Mouse (Mus musculus) embryo, embryonic 11 days (tissue): Measurements from ENCODE around the gene Mafg.
A peak's percentile ranks its signal among the peaks of the same experiment; 100 is the strongest.
"Not testable (repeated sequence)": the region's sequence is repeated elsewhere in the genome, so short reads cannot be mapped to it uniquely, and the experiment has no call there.

Source experiments
- DNase-seq: peaks from one replicate; pipeline ENCODE4 v3.0.0-alpha.2; 2015

Mafg gene

DNA sequence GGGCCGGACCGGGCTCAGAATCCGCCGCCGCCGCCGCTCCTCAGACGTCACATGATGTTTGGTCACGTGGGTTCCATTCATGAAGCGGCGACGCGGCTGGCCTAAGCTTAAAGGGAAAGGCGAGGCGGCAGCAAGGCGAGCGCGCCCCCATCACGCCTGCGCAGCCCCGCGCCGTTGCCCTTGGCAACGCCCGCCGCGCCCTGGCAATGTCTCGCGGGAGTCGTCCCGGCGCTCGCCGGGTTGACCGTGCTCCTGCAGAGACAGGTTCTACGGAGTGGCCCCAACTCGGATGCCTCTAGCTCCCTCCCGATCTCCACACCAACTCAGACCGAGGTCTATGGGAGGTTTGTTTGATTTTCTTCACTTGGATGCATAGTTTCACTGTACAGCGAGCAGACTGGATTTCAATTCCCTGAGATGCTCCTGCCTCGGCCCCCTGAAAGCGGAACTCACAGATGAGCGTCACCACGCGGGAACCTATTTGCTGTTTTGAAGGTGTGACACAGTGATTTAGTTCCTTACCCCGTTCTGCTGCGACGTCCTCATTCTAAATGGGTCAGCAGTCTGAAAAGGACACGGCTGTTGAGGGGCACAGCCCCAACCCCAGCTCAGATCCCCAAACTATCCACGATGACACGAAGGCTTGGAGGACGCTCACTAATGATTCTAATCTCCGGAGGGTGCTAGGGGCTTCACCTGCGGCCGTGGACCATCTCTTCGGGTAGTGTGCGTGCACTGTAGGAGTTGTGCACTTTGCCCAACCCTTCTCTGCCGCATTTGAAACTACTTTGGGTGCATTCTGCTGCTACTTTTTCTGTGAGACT is at the start of gene Mafg:
Gene Mafg, minus strand, starts transcription at position 81 of the 824 bp plus-strand sequence.
- peak; percentile 99 for DNase-seq

DNA sequence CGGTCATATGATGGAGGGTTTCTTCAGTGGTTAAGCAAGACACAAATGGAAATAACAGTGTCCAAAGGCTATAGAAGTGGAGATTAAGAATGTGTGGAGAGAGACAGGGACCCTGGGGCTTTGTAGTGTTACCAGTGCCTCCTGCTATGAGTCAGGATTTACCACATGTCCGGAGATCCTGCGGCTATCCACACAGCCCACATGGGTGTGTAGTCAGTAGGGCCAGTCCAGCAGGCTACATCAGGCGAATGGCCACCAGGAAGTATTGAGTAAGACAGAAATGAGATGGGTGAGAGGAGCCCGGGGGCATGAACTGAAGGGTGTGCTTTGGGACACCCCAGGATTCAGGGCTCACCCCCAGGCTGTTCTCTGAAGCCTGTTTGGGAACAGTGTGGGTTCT is 49.3 kb upstream of the Mafg start:
- DNase-seq, result no peak

DNA sequence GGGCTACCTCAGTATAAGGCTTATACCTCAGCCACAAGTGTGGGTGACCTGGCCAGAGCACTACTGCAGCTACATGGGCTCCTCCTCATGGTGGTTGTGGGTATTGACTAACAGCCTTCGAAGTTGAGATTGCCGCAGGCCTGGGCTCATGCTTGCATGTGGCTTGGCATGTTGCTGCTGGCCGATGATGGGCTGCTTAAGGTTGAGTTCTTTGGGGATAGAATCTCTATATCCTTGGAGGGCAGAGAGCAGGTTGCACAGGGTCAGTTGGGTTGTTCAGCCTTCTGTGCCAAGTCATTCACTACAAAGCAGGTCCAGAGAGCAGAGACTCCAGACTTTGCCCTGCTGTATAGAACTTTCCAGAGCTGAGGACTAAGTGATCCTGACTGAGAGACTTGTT is 46.5 kb upstream of the Mafg start:
- peak; percentile 38 for DNase-seq

DNA sequence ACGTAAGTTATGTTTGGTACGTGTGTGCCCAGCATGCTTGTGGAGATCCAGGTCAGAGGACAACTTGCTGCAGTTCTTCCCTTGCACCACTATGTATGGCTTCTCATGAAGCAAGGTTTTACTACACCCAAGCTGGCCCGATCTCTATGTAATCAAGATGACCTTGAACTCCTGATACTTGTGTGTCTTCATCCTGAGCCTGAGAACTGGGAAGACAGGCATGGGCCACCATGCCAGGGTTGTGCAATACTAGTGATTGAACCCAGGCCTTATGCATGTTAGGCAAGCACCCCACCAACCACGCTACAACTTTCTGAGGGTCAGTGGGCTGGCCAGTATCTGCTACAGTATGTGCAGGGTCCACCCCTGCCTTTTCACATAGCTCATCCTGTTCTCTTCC is 43.6 kb upstream of the Mafg start:
- no peak for DNase-seq

DNA sequence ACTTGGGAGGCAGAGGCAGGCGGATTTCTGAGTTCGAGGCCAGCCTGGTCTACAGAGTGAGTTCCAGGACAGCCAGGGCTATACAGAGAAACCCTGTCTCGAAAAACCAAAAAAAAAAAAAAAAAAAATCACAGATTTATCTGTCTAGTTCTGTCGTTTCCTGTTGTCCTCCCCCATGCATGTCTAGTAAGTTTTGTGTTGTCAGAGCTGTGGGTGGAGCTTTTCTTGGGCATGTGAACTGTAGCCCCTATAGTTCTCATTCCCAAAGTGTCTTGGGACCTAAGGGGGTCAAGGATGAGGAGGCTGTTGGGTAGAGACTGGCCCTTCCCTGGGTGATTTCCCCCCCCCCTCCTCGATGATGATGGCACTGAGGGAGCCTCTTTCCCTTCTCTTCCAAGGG is 42.5 kb upstream of the Mafg start:
- not testable (repeated sequence) for DNase-seq

DNA sequence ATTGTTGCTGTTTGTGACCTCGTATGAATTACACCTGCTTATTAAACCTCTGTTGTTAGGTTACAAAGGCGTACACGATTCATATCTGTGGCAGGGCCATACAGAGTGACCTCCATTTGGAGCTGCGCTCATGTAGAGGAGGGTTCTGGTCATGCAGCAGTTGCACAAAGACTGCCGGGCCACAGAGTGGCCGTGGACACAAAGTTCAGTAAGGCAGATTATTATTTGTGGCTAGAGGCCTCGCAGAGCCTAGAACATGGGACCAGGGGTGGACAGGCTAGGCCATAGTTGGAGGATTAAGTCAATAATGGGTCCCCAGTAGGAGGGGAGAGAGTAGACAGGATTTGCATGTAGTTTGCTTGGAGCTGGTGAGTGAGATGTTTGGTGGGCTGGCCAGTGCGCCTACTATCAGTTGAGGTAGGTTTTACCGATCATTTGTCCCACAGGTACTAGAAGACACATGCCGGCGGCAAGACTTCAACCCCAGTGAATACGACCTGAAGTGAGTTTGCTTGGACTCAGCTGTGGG is 40.3 kb upstream of the Mafg start:
- no peak for DNase-seq

DNA sequence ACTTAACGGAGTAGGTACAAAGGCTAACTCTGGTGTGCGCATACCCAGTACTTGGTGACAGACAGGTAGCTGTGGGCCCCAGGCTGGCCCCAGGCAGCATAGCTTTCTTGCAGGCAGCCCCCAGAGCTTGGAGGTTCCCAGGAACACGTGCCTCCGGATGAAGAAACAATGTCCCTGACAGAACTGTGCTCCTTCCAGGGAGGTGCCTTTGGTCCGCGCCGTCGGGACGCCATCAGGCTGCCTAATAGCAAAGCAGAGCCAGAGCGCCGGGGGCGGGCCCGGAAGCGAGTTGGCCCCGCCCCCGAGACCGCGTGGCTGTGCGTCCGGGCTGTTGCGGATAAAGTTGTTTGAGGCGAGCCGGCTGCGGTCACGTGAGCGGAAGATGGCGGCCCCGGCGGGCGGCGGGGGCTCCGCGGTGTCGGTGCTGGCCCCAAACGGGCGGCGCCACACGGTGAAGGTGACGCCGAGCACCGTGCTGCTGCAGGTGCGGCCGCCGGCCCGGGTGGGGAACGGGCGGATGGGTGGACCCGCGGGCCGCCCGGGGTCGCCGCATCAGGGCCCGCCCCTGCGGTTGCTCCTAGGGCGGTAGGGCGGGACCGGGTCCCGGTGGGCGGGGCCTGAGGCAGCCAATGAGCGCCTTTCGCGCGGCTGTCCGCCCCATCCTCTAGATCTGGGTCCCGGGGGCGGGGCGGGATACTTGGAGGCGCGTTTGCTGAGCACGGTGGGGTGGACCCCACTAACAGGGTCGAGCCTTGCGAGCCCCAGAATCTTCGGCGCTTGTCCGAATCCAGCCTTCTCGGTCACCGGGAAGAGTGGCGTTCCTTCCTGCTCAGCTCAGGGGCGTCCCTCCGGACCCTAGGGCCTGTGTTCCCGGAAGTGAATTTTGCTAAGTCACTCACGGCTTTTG is 39.5 kb upstream of the Mafg start, which contains the start of gene Aspscr1:
Gene Aspscr1, plus strand, starts transcription at position 287 of the 907 bp plus-strand sequence.
- peak; percentile 98 for DNase-seq

DNA sequence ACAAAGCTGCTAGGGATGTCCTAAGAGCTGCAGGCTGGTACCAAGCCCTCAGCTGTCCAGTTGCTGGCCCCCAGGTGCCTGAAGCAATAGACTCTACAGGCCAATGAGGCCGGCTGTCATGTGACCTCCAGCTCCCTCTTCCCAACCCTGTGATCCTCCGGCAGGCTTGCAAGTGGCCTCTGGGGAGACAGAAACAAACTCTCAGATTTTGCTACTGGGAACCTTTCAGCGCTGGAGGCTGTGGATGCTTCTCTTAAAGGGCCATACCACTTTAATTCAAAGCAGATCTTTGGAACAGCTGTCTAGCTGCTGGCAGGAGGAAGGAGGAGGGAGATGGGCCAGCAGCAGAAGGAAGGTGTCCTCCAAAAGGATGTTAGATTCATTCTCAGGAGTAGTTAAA is 33.2 kb upstream of the Mafg start:
- DNase-seq, result peak; percentile 62

DNA sequence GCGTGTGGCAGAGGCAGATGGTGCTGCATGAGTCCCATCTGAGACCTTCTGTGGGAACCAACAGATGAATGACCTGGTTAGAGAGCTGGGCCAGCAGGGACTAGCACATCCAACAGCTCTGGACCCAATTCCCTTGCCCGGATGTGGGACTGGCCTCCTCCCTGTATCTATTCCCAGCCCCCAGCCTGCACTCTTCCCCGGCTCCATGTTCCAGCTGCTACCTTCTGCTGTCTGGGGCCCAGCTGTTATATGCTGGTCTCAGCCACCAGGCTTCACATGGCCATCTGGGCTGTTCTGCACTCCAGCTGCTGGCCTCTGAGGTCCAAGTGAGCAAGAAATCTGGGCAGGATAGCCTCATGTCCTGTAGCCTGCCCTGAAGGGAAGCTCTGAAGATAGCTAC is 32.0 kb upstream of the Mafg start:
- no peak for DNase-seq

DNA sequence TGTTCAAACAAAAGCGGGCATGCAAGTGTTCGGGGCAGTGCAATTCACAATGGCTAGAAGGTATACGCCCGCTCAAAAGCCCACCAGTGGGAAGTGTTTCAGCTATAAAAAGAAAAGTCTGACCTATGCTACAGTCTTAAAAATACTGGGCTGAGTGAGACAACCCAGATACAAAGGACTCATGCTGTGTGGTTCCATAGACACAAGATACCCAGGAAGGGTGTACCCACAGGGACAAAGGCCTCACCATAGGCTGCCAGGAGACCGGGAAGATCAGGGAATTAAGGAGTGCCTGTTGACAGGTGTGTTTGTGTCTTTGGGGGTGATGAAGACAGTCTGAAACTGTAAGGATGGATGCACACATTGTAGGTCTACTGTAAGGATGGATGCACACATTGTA is 30.3 kb upstream of the Mafg start:
- no peak for DNase-seq

DNA sequence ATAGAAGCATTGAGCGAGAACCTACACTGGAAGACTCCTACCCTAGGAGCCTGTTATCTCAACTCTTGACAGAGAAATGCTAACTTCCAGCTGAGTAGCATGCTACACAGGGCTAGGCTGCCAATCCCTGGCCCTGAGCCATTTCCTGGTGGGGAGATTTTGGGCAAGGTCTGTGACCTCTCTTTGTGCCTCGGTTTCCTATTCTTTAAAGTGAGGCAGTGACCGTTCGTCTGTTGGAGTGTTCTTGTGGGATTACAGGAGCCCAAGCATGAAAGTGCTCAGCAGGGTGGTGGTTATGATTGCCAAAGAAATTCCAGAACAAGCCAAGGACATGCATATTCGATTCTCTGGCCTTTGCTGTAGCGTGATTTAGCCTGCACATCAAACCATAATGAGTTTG is 29.4 kb upstream of the Mafg start:
- DNase-seq, result no peak

DNA sequence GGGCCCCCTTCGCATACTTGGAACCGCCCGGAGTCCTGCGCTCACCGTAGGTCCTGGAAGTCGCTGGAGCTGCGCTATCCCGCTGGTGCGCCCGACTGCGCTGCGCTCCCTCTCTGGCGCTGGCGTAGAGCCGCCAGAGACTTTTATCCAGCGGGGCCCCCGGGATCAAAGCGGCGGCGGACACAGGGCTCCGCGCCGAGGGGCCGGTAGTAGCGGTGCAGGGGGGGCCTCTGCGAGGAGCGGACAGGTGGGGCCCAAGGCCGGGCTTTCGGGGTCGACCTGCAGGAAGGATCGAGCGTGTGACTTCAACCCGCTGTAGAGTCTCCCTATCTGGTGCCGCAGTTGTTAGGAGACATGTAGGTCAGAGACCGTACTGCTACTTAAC is 27.7 kb upstream of the Mafg start, which contains the start of gene Notum:
Gene Notum, minus strand, starts transcription at position 100 of the 385 bp plus-strand sequence.
- no peak for DNase-seq

DNA sequence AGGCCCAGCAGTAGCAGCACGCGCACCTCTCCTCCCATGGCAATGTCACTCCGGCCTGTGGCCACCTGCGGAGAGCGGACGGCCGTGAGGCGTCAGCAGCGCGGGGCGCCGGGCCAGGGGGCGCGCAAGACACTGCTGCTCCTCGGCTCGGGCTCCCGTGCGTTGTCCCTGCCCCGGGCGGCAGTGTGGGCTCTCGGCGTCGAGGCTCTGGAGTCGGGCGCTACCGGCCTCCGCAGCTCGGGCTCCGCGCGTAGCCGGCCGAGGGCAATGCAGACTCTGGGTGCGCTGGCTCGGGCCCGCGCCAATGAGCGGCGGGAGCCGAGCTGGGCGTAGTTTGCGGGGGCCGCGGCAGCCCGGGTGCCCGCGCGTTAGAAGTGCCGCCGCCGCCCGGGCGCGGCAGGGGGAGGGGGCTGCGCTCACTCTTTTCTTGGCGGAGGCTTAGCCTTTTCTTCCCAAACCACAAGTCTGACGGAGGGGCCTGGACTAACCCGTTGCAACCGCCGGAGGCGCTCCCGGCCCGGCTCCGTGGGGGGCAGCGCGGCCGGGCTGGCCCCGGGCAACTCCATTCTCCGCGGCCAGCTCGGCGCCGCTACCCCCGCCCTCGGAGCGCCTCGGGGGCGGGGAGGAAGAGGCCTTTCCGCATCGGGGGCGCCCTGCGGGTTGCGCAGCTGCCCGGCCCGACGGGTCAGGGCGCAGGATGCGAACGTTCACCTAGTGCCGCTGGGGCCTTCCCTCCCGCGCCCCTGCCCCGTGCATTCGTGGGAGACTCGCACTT is 27.1 kb upstream of the Mafg start:
- DNase-seq, result peak; percentile 79

DNA sequence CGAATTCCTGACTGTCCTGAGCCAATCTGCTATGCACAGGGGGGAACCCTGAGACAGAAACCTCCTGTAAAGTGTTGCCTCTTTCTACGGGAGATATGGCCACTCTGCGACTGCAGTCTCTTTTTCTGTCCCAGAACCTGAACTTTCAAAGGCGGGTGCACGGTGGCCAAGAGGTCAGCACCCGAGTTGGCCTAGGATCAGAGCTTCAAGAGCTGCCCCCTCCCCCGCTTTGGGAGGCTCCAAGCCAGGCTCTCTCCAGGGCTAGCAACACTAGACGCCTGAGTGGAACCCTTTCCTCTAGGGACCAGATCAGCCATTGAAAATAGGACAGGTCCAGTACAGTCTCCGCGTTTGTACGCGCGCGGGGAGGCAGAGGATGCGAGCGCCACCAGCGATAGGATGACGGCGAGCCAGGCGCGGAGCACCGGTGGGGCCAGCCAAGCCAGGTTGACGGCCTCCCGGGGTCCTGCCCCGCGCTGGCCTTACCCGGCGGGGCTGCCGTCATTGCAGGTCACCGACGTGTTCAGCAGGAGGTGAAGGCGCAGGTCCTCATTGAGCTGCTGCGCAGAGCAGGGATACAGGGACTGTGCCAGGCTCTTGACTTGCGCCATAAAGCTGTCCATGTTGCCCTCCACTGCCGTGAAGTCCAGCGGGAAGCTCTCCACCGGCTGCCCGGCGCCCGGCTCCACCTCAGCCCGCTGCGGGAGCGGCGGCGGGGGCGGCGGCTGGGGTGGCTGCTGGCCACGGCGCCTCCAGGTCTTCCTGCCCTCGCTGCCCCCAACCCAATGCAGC is 26.3 kb upstream of the Mafg start:
- peak; percentile 22 for DNase-seq

DNA sequence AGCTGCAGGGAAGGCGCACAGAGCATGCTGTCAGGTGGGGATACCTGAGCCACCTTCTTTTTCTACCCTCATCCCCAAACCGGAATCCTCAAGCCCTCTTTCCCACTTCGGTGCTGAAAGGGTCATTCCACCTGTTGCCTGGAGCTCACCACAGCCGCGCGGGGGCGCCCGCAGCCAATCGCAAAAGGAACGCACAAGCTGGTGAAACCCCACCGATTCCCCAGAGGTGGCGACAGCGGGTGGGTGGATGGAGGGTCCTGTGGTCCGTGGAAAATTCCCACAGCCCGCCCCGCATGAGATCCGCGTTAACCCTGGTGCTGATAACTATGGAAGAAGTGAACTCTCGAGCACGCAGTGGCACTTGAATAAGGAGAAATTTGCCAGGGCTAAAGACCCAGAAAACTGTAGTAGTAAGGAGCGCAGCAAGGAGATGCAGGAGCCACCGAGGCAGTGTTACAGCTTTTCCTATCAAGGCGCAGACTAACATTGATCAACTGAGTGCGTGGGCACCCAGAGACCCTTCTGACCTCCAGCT is 25.5 kb upstream of the Mafg start:
- peak; percentile 88 for DNase-seq

DNA sequence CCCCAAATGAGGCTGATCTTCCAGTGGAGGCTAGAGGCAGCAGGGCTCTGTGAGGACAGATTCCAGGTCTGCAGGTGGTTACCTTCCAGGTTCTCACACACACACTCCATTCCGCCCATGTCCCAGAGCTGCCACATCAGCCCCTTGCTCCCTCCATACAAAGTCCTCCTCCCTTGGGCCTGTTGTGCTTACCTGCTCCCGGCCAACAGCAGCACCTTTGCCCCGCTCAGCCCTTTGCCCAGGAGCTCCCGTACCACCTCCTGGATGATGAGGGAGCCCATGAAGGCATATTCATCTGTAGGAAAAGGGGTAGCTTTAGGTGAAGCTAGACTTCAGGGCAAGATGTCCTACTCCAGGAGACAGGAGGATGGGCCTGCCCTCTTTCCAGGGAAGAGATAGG is 23.9 kb upstream of the Mafg start:
- DNase-seq, result no peak

DNA sequence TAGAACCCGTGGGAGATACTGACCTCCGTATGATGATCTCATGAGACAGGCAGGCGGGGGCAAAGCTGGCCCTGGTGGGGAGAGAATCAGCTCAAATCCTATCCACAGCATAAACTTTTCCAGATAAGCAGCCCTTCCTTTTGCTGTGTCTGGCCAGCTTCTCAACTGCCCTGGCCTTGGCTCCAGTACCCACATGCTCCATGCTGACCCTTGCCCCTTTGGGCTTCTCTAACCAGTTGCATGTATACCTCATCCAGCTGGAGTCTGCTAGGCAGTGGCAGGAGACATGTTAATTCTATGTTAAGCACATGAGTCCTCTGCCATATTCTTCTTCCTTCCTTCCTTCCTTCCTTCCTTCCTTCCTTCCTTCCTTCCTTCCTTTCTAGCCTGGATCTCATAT is 21.3 kb upstream of the Mafg start:
- no peak for DNase-seq

DNA sequence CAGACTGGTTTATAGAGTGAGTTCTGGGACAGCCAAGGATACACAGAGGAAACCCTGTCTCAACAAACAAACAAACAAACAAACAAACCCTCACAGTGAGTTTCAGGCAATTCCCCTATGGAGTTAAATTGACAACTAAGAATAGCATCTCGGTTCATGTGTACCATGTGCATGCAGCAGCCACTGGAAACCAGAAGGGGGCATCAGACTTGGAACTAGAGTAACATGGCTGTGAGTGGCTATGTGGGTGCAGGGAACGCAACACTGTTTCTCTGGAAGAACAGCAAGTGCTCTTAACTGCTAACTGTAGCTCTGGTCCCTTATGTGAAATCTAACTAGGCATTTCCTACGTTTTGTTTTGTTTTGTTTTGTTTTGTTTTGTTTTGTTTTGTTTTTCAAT is 18.5 kb upstream of the Mafg start:
- DNase-seq, result no peak

DNA sequence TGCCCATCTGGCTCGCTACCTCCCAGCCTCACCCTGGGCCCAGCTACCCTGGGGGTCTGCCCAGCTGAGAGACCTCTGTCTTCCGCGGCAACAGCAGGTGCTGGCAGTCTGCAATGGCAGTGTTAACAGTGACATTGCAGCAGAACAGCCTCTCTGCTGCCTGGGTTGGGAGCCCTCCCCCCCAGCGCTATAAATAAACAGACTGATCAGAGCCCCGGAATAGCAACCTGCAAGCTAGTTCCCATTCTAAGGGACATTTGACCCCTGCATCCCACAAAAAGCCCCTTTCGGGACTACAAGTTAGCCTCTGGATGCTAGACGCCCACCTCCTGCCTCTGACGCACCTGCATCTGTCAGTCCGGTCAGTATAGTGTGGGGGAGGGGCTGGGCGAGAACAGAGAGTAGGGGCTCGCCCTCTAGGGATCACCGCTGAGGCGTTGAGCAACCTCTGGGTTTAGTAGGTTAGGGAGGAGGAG is 14.6 kb upstream of the Mafg start, which contains the start of gene Myadml2:
Gene Myadml2, minus strand, starts transcription at position 158 of the 476 bp plus-strand sequence.
- DNase-seq, result peak; percentile 58

DNA sequence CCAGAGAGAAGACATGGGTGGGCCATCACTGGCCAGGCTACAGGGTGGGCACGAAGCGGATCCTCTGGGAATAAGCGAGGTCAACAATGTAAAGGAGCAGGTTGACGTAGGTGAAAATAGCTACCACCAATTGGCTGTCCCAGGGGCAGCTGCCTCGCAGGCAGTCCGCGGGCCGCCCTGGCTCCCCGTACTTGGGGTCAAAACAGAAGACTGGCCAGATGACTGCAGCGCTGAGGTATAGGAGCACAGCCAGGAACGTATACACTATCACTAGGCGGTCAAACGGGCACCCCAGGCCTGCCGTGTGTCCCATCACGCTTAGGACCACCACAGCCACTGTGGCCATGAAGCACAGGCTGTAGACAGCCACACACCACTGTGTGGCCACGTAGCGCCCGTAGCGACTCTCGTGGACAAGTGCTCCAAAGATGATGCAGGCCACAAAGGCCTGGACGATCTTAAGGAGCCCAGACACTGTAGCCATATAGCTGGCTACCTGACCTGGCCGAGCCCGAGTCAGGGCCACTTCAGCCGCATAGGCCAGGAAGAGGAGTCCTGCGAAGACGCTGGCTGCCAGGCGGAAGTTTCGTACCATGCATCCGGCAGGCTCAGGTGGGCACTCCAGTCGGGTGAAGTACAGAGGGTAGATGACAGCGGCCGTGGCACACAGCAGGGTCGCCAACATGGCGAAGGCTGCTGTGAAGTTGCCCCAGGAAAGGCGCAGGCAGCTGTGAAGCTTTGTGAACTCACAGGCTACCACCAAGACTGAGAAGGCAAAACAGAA is 13.8 kb upstream of the Mafg start:
- no peak for DNase-seq

DNA sequence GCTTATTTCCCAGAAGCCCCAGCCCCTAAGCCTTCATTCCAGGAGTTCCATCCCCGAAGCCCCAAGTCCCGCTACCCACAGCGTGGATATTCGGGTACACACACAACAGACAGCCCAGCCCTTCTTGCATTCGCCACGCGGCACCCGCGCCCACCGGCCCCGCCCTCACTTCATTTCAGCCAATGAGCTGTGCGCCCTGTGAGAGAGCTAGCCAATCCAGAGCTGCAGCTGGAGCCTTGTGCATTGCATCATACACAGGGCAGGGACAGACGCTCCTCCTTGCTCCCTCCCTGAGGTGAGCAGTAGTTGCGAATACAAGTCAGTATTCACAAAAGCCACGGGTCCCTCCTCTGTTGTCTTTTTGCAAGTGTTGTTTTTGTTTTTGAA is 10.2 kb upstream of the Mafg start, which contains the start of gene Pycr1:
Gene Pycr1, minus strand, starts transcription at position 169 of the 387 bp plus-strand sequence.
- peak; percentile 96 for DNase-seq
